Mouse (Mus musculus): Measurements from ENCODE around the gene Tmem106c.

Tmem106c gene

DNA sequence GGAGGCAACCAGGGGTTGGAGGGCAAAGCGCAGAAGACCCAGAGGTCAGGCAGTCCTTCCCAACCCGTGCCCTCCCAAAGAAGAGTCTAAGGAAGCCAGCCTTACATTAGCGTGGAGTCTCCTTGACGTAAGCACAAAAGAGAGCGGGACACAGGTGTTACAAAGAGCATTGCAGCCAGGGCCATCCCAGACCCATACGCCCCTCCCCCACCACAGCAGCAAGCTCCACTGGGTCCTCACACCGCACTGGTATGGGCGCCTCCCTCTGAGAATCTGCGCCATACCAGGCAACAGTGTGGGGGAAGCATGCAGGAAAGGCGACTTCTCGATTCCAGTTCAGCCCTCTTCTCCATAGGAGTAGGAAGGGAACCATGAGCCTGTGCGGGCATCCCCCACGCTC lies 35.5 kb downstream of the Tmem106c start:
- DNase-seq (ENCODE audit: low read depth, low spot score), result no peak

DNA sequence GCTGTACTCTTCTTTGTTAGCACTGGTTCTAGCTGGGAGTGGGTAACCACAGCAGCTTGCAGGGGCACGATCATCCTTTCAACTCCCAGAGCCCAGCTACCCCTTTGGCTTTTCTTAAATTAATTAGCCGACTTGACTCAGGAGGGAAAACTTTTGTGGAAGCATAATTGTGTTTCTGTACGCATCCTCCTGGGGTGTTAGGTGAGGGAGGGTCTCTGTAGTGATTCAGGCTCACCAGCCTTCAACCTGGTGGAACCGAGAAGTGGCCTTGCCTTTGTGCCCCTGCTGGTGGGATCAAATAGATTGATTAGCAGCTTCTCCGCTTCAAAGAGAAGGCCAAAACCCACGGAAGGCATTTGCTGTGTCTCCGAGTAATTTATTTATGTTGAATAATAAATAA lies 36.0 kb downstream of the Tmem106c start:
- no peak for DNase-seq (ENCODE audit: low read depth, low spot score)

DNA sequence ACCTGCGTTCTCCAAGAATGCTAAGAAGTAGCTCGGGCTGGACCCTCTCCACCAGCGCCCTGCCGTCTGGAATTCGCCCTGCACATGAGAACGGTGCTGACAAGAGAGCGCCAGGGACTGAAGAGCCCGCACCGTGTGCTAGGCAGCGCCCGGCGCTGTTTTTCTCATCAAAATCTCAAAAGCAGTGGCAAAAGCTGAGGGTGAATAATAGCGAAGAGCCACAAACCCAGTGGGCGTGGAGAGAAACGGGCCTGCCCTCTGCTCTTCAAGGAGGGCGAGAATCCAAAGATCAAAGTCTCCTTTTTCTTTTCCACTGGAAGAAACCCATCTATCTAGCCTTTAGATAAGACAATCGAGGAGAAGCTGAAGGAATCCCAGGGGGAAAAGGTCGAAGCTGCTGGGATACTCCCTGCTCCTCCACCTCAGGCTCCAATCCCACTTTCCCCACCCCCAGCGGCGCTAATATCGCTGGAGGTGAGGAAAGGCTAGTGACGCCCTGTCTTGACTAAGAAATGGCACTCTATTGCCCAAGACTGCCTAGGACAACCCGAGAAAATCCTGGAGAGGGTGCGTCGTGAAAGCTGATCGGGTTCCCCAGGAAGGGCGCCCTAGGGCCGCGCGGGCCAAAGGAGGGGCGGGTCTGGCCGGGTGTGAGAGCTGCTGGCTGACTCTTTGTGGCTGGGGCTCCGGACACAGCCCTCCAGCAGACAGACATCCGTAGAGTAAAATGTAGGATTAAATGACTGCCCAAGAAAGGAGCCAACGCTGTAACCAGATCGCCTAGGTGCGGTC lies 37.5 kb downstream of the Tmem106c start:
- DNase-seq (ENCODE audit: low read depth, low spot score), result peak; percentile 81

DNA sequence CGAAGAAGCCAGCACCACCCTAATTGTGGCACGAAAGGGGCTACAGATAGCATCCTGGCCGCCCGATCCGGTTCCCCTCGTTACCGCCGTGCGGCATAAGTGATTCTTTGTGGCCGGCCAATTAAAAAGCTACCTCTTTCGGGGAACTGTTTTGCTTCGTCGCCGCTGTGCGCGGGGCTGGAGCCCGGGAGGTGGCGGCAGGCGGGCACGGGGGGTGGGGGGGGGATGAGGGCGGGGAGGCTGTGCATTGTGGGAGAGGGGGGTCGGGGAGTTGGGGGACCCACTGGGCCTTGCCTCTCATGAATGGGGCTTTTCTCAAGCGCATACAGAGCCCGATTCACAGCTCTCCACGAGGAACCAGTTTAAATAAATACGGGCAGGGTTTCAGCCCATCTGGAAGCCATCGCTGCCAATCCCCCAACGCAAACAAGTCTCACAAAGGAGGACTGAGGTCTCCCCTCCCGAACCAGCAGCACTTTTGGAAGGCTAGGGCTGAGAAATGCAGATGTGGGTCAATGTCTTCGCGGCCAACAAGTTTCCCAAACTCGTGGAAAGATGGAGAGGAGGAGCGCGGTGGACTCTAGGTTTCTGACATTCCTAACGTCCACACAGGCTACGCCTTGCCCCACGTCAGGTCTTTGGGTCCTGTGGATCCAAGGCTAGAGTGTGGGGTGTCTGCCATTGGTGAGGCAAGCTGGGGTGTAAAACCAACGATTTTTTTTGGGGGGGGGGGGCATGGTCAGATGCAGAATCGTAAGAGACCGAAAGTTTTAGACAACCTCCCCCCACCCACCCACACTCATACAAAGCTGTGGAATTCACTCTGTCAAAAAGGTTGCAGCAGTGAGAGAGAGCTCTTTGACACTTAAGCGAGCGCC lies 38.4 kb downstream of the Tmem106c start:
- peak; percentile 80 for DNase-seq (ENCODE audit: low read depth, low spot score)

DNA sequence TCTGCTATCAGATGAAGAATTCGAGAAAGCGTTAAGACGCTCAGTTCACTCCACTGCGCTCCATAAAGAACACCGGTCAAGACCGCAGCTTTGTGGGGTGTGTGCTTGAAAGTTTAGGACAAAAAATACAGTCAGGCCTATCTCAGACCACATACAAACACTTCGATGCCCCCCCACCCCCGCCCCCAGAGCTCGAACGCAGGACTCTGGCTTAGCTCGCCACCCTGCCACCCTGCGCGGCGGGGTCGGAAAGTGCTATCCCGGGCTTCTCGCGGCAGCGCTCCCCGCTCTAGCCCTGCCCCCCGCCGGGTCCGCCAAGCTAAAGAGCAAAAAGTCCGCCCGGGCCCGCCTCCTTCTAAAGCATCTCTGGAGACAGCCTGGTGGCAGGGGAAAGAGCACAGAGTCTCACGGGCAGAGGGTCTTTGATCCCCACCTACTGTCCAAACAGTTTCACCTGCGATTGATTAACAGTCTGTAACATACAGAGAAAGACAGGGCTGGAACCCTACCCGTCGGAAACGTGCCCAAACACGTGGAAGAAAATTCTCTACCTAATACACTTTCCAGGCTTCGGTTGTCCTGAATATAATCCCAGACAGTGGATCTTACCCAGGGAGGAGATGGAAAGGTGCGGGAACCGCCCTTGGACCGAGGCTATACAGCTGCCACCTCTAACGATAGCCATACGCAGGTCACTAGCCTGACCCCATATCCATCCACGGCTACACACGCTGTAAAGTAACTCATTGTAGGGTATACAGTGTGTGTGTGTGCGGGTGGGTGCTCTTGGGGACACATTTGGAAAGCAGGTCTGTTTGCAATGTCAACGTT lies 39.2 kb downstream of the Tmem106c start:
- no peak for DNase-seq (ENCODE audit: low read depth, low spot score)

DNA sequence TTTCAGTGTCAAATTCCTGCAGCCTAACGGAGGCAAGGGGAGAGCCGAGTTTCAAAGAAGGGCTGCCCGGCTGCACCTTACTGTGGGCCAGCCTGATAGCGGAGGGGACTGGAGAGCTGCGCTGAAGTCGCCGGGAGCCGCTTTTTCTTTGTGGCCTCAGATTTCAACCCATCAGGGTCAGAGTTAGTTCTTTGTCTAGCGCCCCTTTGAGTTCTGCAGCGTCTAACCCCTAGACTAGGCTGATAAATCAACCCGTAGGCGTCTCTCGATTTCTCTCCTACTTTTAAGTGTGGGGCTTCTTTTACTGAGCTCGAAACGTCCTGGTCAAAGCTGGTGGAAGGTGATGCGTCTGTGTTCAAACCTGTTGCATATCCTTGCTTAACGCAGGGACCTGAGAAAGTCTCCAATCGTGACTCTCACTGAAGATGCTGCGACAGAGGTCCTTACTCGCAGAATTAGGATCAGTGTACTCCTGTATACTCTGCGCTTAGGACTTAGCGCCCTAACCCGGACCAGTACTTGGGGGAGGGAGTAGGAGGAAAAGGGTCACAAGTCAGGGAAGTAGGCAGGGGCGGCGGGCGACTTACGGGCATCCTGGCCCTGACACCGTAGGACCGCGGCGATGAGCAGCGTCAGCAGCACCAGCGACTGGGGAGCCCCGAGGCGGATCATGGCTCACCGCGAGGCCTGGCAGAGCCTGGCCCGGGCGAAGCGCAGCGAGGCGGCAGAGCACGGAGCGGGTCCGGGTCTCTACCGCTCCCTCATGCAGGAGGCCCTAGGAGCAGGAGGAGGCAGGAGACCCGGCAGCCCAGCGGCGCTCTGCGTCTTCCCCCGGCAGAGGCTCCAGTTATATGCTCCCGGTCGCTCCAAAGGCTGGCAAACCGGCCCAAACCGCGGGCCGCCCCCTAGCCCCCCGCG lies 40.1 kb downstream of the Tmem106c start, which contains the start of gene Col2a1:
Gene Col2a1, minus strand, starts transcription at position 874 of the 918 bp plus-strand sequence.
- peak; percentile 82 for DNase-seq (ENCODE audit: low read depth, low spot score)

DNA sequence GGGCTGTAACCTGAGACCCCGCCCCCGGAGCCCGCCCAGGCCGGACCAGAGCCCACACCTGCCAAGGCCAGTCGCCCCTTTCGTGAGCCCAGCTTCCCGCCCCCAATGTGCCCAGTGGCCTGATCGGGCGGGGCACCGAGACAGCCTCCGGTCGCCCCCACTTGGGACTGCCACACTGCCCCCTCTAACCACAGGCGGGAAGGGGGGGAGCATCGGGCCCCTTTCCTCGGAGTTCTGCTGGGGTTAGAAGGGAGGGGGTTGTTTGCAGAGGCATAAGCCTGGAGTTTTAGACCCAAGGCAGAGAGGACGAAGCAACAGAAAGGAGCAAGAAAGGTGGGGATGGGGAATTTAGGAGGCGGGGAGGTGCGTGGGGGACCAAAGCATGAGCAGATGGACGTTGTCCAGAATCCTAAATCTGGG lies 40.8 kb downstream of the Tmem106c start:
- no peak for DNase-seq (ENCODE audit: low read depth, low spot score)

DNA sequence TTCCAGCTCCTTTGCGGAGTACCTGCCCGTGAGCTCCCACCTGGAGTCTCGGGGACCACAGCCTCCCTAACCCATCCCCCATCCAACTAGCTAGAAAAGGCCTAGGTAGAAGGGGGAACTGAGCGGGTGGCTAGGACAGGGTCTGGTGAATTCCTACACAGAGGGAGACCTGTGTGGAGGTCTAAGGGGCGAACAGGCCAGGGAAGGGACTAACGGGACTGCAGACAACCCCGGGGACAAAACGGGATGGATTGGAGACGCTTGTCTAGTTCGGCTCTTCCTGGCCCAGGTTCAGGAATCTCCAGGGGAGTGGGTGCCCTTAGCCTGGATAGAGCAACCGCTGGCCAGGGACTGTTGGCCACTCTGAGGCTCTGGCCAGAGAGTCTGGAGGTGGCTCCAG lies 41.2 kb downstream of the Tmem106c start:
- no peak for DNase-seq (ENCODE audit: low read depth, low spot score)

DNA sequence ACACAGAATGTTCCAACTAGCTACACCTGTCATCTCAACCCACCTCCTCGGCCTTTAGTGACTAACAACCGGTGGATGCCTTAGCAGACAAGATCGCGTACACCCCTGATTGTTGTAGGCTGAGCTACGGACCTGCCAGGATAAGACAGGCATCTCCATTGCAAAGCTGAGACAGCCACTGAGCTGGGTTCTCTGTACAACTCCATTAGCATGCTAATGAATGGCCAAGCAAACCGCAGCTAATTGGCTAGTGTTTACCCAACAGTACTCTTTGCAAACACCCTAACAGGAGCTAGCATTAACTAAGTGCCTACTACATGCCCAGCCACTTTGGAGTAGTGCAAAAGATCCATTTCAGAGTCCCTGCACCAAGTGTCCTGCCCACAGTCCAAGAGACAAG lies 48.8 kb downstream of the Tmem106c start:
- DNase-seq (ENCODE audit: low read depth, low spot score), result no peak

DNA sequence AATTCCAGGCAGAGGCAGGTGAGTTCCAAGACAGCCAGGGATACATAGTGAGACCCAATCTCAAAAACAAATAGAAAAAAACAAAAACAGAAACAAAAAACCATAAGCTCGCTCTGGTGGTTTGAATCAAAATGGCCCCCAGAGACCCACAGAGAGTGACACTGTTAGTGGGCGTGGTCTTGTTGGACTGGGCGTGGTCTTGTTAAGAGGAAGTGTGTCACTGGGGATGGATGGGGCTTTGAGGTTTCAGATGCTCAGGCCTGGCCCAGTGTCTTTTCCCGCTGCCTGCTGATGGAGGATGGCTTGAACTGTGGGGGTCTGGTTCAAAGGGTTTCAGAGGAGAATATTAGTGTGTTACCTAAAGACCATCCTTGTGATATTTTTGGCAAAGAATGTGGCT lies 53.9 kb downstream of the Tmem106c start:
- no peak for DNase-seq (ENCODE audit: low read depth, low spot score)

DNA sequence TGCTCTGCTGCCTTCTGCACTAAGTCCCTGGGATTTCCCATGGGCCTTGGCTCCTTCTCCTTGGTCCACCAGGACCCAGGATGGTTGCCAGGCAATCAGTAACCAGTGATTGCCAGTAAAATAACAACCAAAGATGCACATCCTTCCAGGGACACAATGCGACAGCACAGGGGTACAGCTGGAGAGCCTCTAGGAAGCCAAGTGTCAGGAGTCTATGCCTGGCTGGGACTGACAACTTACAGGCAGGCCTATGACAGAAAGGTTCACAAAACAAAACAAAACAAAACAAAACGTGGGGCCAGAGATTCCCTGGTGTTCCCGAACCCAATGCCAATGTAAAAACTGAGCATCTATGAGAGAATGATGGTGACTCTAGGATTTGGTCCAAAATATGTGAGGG lies 55.0 kb downstream of the Tmem106c start:
- no peak for DNase-seq (ENCODE audit: low read depth, low spot score)
